Mouse (Mus musculus): ENCODE measurements around the gene Gm15517. TPM values are rescaled to one million over a fixed set of nuclear protein-coding genes. Genes with fewer than 3 reads are reported as not detected.
"Not testable (repeated sequence)": the region's sequence is repeated elsewhere in the genome, so short reads cannot be mapped to it uniquely, and the experiment has no call there.

The Gm15517 gene
- not detected for total RNA-seq (2021)
- not detected in 2 replicates for polyA plus RNA-seq (2012; rRNA removed)
- long read RNA-seq: 0 reads

DNA sequence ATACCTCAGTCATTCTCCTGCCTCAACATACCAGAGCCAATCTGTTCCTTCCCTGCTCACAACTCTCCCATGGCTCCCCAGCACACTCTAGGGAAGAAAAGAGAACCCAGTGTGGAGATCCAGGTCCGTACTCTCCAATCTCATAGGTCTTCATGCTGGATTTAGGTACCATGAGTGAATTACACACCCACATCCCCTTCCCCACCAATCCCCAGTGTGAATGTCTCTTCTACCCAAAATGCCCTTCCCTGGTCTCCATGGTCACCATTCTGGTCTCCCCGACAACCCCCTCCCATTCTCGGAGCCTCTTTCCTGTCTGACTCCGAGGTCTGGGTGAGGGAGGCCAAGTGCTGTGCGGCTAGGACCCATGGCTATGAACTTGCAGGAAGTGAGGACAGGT is at the start of gene Gm15517:
Gene Gm15517 (plus strand): TSS at position 301 of the 400 bp plus-strand sequence.
- no peak for DNase-seq

- DNase-seq: no peak
Measured at GRCm38 (mm10) chr7:44215645-44216044, 45.6 kb upstream of the Gm15517 start, which contains the start of gene Klk1b5. Gene Klk1b5 (plus strand): TSS chr7:44215945.

DNA sequence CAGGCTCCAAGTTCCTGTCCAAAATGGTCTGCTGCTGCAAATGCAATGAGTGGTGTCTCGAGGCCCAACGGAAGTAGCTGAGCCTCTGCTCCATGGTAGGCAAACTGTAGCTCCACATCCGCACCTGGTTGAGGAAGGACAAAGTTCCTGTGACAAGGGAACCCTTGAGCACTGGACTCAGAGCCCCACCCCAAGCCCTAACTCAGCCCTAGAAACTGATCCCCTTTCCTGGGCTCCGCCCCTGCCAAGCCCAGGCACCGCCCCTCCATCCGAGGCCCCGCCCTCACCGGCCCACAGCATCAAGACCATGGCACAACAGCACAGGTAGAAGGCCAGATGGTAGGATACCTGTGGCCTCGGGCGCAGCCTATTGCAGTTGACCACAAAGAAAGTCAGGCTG is 39.6 kb upstream of the Gm15517 start:
- DNase-seq: not testable (repeated sequence)

GRCm38 (mm10) chr7:44222335-44222734 is 38.9 kb upstream of the Gm15517 start:
- not testable (repeated sequence) for DNase-seq

DNA sequence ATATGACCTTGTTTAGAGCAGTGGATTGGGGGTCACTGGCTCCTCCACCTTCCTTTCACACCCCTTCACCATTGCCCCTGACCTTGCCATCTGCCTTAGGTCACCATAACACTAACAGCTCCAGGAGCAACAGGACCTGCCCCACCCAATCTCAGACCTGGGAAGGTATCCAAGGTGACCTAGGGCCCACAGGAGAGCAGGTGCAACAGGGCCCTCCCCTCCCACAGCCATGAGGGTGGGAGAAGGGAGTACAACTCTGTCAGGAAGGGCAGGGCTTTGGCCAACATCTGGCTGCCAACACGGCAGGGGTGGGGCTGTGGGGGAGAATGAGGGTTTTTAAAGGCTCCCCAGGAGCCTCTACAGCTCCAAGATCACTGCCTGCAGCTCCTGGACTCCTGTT is 36.2 kb upstream of the Gm15517 start, which contains the start of gene Klk1:
Gene Klk1 (plus strand): TSS at position 285 of the 400 bp plus-strand sequence.
- no peak for DNase-seq

GRCm38 (mm10) chr7:44235909-44236308 is 25.3 kb upstream of the Gm15517 start, which contains the start of gene Gm36864:
Gene Gm36864 (plus strand): TSS chr7:44236177.
- no peak for DNase-seq

GRCm38 (mm10) chr7:44239913-44240312 is 21.3 kb upstream of the Gm15517 start:
- DNase-seq: no peak

GRCm38 (mm10) chr7:44240712-44241111 is 20.5 kb upstream of the Gm15517 start:
- DNase-seq: no peak

GRCm38 (mm10) chr7:44241163-44241562 is 20.1 kb upstream of the Gm15517 start:
- no peak for DNase-seq

DNA sequence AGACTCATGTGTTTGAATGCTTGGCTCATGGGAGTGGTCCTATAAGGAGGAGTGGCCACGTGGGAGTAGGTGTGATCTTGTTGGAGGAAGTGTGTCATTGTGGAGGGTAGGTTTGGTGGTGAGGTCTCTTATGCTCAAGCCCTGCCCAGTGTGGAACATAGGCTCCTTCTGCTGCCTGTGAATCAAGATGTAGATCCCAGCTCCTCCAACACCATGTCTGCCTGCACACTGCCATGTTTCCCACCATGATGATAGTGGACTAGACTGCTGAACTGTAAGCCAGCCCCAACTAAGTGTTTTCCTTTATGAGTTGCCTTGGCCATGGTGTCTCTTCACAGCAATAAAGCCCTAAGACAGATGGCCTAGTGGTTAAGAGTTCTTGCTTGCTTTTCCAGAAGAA is 17.2 kb upstream of the Gm15517 start:
- no peak for DNase-seq

GRCm38 (mm10) chr7:44246055-44246983 is 14.9 kb upstream of the Gm15517 start, which contains the start of the genes 1700028J19Rik and 2410002F23Rik:
Gene 1700028J19Rik (minus strand): TSS chr7:44246695.
Gene 2410002F23Rik (plus strand): TSS chr7:44246722.
- peak; percentile 91 for DNase-seq

- DNase-seq: peak; percentile 66
Measured at GRCm38 (mm10) chr7:44246984-44247470, 14.2 kb upstream of the Gm15517 start.

DNA sequence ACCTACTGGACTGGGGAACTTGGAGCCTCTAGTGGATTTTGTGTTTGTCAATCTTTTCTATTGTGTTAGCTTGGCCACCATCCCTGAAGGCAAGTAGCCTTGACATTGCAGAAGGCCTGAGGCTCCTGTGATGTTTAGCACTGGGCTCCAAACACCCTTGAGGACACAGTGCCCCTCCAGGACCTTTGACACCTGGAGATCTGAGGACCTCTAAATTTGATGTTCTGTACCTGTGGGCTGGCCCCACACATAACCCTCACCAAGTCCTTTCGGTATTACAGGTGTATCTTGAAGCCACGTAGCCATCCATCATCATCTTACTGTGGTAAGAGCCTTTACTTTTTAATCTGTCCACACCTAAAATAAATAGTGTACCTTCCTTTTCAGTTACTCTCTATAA is 13.3 kb upstream of the Gm15517 start:
- no peak for DNase-seq

DNA sequence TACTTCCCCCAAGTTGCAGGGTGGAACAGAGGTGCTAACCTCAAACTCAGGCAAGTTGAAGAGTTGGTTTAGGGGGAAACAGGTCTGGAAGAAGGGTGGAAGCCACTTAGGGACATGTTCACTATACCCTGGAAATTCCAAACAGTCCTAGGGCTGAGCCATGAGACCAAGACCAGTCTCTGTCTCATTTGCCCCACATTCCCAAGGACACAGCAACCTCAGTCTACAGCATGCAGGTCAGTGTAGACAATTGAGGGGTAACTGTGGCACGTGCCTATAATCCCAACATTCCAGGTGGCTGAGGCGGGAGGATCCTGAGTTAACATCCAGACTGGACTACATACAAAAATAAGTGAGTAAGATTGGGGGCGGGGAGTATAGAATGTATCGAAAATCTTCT is 12.0 kb upstream of the Gm15517 start:
- no peak for DNase-seq

- DNase-seq: peak; percentile 88
Measured at GRCm38 (mm10) chr7:44250732-44251275, 10.4 kb upstream of the Gm15517 start.

GRCm38 (mm10) chr7:44253023-44253616 is 8.1 kb upstream of the Gm15517 start:
- no peak for DNase-seq

- no peak for DNase-seq
Measured at GRCm38 (mm10) chr7:44254930-44255329, 6.3 kb upstream of the Gm15517 start.

GRCm38 (mm10) chr7:44257278-44257677 is 4.0 kb upstream of the Gm15517 start, which contains the start of gene Acp4:
Gene Acp4 (minus strand): TSS chr7:44257378.
- no peak for DNase-seq

DNA sequence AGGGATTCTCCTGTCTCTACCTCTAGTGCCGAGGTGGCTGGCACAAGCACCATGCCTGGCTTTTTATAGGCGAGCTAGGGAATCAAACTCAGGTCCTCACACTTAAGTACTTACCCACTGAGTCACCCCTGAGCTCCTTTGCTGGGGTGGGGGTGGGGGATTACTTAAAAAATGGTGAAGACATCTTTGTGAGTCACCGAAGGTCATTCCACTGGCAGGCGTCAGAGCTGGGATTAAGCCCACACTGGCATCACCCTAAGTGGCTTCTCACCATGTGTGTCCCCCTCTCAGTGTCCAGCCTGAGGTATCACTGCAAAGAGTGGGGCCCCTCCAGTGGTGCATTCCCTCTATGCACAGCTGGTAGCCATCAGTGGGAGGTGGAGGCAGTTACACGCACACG is 837 bp upstream of the Gm15517 start:
- peak; percentile 50 for DNase-seq

GRCm38 (mm10) chr7:44262791-44263643 is 1.8 kb downstream of the Gm15517 start:
- DNase-seq: peak; percentile 89

DNA sequence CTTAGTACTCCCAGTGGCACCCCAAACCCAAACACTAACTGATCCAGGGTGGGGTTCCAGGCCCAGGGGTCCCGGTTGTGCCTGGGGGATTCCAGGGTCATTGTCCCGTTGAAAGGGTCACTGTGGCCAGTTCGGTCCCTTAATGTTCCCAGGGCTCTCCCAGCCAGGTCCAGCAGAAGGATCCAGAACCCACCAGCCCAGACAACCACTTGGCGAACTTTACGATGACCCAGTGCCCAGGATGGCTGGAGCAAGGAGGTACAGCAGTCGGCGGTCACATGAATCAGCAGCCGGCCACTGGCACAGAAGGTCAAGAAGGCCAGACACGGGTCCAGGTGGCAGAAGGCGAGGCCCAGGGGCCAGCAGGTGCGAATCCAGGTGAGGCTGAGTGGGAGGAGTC is 6.9 kb downstream of the Gm15517 start:
- DNase-seq: no peak

All from adrenal gland, adult 2 months (tissue).